Mouse (Mus musculus) bone marrow, adult 2 months (tissue): Measurements from ENCODE around the gene Dpagt1.

Source experiments
- CTCF ChIP-seq: fragments of 200-500 bp; IDR thresholded peaks from 2 replicates; pipeline ENCODE4 v1.5.1; 2011; ENCODE audit warnings: low read length, control low read depth; ENCODE audit not compliant: control insufficient read depth, insufficient read depth
- POLR2A ChIP-seq: fragments of 200-500 bp; IDR thresholded peaks from 2 replicates; pipeline ENCODE4 v1.6.1; 2011; ENCODE audit warnings: low read depth, mild to moderate bottlenecking, control low read depth, low read length, borderline replicate concordance; ENCODE audit not compliant: control insufficient read depth

DNA sequence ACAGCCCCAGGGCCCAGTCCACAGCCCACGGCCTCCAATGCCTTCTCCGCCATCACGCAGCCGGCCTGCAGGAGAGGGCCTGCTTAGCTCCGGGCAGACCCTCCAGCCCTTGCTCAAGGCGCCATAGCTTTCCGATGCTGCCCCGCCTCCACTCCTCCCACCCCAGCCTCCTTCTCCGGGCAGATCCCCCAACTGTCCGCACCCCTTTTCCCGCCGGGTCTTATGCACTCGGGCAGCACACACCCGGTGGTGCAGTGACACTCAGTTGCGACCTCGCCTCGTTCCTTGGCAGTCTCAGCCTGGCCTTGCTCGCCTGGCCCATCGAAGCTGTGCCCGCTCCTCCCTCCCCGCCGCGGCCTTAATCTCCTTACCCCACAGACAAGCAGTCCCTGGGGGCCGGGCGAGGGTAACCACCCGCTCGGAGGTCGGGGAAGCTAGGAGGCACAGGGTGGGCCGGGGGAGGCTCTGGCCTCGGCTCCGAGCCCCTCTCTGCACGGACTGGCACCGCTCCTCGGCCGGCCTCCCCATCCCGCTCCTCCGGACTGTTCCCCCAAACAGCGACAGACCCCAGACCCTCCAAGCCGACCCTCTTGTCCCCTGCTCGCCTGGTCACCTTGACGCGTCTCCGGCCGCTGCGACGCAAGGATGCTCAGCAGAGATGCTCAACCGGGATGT is 38.3 kb upstream of the Dpagt1 start:
- no peak for TF ChIP-seq CTCF
- TF ChIP-seq POLR2A, result peak; percentile 64; the same call in 1 of the 2 replicates
